Mouse (Mus musculus) CH12F3 (cell line): Measurements from ENCODE around the gene Fggy.

Source experiments
- in situ Hi-C: fragments of 300-500 bp; cut with MboI; formaldehyde crosslinking; loops from 2 replicates; pipeline ENCODE4 v1.14.3; 2020; ENCODE audit warnings: low sequenced_read_pairs

Fggy gene

GRCm38 (mm10) chr4:95588722-95589283, 31.5 kb downstream of the Fggy start:
- in situ Hi-C loops = no loop called here

DNA sequence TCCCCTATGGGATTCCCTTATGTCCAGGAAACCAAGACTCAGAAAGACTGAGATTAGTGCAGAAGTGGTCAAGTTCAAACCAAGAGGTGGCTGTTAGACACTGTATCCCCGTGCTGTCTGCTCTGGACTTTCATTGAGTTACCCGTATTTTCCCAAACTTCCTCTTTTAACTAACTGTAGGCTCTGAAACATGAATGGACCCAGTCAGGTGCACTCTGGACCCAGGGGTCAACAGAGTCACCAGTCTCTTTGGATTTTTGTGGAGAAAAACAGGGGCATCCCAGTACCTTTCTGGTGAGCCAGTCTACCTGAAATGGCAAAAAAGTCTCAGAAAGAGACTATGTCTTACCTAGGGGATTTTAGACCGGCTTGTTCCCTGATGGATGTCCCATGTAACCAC, 33.6 kb downstream of the Fggy start:
- in situ Hi-C loops = no loop called here

DNA sequence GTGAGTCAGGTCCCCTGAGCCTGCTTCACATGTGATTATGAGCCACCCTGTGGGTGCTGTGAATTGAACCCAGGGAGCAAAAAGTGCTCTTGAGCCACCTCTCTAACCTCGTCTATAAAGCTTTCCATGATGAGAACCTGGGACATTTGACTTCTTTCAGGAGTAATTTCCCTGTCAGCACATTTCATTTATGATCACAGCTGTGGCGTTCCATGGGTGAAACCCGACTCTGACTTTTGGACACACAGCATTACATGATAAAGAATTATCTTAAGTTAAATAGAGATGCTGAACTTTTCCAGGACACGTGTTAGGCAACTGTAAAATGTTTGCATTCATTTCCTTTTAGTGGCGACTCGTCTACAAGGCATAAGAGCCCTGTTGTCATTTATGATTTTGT, 39.9 kb downstream of the Fggy start:
- in situ Hi-C loops = no loop called here

GRCm38 (mm10) chr4:95601776-95602175, 44.5 kb downstream of the Fggy start:
- in situ Hi-C loops = no loop called here

DNA sequence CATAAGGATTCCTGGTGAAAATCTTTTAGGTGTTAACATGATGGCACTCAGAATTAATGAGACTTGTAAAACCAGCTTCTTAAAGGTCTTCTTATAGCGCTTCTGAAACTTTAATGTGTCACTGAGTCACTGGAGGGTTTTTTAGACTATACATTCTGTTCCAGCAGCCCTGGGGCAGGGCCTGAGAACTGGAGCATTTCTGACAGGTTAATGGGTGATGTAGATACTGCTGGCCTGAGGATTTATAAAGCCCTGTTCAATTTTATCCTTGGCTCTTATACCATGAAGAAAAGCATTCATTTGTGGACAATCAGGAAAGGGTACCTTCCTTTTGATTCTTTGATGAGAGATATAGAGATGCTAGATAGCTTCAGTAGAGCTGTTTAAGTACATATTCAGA, 45.9 kb downstream of the Fggy start:
- in situ Hi-C loops = no loop called here

- in situ Hi-C loops = no loop called here
These were observed 53.4 kb downstream of the Fggy start for GRCm38 (mm10) chr4:95610663-95611062.

DNA sequence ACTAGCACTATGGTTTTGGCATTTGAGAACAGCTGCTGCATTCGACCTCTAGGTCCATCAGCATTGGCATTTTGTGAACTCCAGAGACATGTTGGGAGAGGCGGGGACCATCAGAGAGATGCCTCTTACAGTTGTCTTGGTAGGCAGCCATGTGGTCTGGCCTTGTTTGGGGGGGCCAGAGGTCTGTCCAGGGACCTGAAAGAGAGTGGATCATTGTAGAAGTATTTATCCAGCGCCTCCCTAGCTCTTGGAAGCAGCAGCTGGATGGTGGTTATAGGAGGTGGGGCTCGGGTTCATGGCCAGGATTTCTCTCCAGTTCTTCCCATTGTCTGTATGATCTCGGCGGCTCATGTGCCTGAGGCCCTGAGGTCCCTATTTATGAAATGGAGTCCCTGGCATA, 54.1 kb downstream of the Fggy start:
- in situ Hi-C loops = no loop called here

DNA sequence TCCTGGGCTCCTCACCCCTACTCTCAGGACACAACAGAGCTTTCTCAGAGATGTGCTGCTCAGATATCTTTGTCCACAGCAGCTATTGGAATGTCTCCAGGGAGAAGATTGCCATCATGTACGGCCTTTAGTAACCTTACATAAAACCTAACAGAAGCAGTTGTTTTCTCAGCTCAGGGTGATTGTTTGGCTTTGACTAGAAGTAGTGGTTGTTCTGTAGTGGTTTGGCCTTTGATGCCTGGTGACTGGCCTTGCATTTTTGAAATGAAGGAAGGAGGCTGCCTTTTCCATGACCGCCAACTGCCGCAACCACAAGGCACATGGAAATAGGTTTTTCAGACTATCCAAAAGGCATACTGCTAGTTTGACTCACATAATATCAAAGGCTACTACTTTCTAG, 63.7 kb downstream of the Fggy start:
- in situ Hi-C loops = no loop called here

DNA sequence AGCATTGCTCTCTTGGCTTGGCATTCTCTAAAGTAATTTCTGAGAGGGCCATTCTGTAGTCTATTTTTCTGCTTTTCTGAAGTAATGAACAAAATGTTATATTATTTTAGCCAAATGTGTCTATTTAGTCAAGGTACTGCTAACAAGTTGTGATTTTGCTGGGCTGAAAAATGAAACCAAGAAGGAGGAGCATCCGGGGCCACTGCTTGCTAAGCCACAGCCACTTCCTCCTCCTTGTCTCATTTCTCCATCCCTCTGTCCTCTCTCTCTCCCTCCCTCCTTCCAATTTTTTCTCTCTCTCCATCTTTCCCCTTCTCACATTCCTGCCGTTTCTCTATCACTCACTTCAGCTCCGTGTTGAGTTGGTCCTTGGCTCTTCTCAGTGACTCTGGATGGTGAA, 67.4 kb downstream of the Fggy start:
- in situ Hi-C loops = no loop called here

DNA sequence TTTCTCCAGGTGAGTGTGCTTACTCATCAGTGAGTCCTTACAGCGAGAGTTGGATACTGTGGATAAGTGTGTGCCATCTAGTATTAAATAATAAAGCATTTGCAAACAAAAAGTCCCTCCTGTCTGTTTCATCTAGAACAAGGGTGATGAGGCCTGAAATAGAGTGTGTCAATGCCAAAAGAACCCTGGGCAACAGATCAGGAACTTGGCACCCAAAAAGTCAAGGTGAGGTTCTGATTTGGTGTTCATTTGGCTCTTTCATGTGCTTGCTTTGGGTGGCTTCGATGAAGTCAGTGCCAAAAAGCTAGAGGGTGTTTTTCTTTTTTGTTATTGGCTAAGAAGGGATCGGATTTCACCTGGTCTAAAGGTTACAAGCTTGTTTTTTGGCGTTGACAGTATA, 68.3 kb downstream of the Fggy start:
- in situ Hi-C loops = no loop called here

DNA sequence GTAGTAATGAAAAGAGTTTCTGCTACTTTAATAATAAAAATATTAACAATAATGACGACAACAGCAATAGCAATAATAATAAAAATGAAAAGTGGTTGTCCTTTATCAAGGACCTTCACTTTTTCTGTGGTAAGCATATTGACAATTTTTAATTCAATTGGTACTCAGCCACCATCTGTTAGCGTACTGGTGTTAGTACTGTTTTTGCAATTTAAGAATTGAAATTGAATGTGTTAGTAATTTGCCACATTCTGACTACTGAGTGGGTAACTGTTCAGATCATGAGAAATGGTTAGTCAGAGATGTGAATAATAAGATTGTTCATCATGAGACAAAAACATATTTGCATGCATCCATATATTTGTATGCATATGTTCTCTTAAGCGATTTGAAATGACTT, 68.9 kb downstream of the Fggy start:
- in situ Hi-C loops = no loop called here

GRCm38 (mm10) chr4:95634903-95635302, 77.6 kb downstream of the Fggy start:
- in situ Hi-C loops = no loop called here

- in situ Hi-C loops = no loop called here
These were observed 79.8 kb downstream of the Fggy start for GRCm38 (mm10) chr4:95636937-95637749.

- in situ Hi-C loops = no loop called here
These were observed 80.8 kb downstream of the Fggy start for GRCm38 (mm10) chr4:95638063-95638462.

DNA sequence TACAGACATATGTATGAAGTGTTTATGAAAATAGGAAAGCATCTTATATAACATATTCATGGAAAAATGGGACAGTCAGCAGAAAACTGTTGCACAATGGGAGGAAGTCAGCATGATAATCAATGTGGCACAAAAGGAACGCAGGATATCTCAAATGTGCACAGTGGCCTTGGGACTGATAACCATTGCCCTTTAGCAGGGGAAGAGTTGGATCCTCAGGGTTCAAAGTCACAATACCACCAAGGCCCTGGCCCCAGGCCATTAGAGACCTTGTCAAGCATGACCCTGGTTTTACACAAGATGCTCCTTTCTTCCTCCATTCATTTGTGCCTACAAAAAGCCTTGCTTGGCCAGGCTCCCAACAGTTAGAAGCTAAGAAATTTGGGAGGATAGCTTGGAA, 83.5 kb downstream of the Fggy start:
- in situ Hi-C loops = no loop called here

DNA sequence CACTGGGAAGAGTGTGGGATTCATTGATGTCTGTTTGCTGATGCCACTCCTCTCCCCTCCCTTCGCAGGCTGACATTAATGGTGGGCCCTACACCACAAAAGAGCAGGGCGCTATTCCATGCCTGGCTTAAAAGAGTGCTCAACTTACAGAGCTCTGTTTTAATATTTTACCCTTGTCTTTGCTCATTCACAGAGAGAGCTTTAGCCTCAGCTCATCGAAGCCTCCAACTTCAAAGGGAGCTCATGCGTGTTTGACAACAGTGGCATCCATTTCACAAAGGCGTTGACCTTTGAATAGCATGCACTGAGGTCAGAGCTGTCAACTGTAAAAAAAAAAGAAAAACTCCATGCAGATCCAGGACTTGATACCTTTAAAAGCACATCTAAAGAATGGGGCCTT, 86.7 kb downstream of the Fggy start:
- in situ Hi-C loops = no loop called here

DNA sequence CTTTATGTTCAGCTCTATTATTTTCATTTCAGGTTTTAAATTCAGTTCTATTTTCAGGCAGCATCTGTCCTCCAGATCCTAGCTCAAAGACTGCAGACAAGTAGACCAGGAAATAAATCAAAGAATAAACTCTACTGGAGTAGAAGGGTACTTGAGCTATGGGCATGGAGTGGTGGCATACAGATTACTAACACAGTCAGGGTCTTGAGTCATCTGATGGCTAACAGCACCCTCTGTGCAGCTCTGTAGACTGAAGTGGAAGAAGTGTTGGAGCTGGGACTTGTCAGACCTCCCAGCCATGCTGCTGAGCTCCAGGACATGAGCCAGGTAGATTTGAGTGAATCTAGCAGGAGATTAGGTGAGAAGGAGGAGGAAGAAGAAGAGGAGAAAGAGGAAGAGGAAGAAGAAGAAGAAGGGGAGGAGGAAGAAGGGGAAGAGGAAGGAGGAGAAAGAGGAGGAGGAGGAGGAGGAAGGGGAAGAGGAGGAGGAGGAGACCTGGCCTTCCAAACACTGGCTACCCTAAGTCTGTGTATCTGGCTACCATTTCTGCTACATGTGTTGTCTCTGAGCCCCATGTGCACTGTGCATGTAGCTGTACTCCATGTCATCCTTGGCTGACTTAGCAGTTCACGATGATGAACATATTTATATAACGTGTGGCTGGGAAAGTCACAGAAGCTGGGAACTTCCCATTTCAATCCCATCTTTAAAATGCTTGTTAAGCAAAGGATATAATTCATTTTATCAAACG, 91.7 kb downstream of the Fggy start:
- in situ Hi-C loops = no loop called here

DNA sequence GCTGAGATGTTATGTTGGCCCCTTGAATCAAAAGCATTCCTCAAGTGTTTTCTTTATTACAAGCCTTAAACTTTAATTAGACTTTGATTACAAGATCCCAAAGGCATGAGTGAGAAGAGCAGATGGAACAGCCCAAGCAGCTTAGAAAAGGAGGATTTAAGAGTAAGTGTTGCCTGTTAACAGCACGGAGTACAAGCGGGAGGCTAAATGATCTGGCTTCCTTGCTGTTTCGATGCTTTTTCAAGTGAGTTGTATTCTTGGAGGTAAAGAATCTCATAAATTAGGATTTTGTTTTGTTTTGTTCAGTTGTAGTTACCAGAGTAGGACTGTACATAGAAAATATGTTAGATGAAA, 92.2 kb downstream of the Fggy start:
- in situ Hi-C loops = no loop called here

DNA sequence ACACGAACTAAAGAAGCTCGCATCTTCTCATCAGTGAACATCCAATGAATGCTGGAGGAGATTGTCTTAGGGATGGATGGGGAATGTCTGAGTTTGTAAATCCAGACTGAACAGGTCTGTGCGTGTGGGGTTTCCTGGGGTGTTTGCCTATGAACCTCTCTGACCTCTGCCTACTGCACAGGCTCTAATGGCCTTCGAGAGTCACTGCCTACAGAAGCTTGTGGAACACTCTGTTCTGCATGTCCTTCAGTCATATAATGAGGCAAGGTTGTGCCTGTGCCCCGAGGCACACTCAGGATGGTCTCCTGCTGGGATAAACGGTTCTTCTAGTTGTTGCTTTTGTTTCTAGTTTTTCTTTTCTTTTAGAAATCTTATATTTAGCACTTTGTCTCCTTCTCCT, 92.7 kb downstream of the Fggy start:
- in situ Hi-C loops = no loop called here

DNA sequence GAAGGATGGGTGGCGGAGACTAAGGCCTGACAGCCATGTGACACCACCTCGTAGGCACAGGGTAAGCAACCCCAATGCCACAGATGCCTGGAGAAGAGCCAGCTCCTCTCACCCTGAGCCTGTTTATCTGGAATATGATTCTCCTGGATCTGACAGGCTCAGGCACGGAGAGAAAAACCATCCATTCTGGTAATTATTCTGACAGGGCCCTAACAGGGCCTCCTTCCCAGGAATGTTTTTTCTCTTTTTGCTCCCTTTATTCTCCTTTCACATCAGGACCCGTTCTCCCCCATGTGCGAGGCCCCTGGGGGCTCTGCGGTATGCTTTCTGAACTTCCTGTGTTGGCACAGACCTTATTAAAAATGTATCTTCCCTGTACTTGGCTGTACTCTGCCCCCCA, 94.7 kb downstream of the Fggy start:
- in situ Hi-C loops = no loop called here

DNA sequence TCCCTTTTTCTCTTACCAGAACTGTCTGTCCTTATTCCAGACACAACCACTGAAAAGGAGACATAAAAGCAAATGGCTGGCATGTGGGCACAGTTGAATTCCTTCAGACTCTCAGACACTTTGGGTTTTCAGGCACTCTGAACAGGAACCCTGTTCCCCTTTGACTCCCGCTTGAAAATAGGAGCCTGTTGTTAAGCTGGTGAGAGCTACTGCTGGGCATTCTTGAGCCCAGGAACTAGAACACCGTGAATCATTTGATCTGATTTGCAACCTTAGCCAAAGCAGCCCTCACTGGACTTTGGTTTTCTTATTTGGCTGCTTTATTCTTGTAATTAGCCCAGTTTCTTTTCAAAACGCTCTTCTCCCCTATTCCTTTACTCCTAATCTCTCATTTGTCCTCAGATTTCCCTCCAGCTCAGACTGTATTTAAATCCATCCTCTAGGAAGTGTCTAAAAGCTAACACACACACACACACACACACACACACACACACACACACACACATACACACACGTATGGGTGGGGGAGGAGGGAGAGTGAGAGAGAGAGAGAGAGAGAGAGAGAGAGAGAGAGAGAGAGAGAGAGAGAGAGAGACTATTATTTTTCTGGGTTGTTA, 96.1 kb downstream of the Fggy start:
- in situ Hi-C loops = no loop called here

DNA sequence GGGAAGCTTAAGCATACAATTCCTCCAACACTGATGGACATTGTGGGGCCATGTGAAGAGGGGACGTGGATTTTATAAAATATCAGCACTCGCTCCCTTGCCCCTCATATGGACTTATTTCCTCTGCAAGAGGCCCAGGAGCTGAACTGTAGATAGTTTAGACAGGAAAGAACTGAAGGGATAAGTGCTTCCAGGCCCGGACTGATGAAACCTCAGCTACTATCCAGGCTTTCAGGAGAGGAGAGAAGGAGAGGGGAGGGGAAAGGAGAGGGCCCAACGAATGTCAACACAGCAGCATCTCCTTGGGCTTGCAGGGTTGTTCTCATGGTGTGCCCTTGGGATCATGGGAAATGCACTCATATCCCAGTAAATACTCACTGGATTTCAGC, 96.6 kb downstream of the Fggy start:
- in situ Hi-C loops = no loop called here
